Mouse (Mus musculus): ENCODE results near the gene Klrc1.
A peak's percentile ranks its signal among the peaks of the same experiment; 100 is the strongest.
"Not testable (repeated sequence)": the region's sequence is repeated elsewhere in the genome, so short reads cannot be mapped to it uniquely, and the experiment has no call there.

The Klrc1 gene

DNA sequence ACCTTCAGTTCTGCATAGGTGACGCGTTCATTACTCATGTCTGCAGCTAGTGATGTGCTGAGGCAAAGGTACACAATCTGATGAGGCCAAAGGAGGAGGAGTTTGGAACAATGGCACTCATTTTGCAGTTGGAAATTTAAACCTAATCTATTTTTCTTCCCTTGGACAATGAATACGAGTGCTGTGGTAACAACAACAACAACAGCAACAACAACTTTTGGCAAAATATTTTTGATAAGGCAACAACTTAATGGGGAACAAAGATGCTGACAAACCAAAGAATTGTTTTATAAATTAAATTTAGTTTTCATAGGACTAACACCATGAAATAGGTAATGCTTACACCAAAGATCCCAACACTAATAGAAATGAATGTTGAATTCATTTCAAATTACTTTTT is at the start of gene Klrc1:
Gene Klrc1, minus strand, starts transcription at position 101 of the 400 bp plus-strand sequence.
- DNase-seq: no peak

DNA sequence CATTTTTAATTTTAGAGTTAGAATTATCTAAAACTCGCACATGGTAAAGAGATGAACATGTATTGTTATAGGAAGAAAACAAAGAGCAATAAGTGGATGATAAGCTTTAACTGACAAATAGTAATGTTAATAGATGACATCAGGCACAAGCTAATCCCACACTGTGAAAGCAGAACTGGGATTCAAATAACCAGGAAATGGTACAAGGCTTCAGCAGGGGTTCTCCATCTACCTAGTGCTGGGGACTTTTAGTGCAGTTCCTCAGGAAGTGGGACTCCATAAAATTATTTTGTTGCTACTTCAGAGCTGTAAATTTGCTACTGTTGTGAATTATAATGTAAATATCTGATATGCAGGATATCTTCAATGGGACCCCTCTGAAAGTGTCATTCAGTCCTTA is 48.5 kb upstream of the Klrc1 start:
- DNase-seq: no peak

DNA sequence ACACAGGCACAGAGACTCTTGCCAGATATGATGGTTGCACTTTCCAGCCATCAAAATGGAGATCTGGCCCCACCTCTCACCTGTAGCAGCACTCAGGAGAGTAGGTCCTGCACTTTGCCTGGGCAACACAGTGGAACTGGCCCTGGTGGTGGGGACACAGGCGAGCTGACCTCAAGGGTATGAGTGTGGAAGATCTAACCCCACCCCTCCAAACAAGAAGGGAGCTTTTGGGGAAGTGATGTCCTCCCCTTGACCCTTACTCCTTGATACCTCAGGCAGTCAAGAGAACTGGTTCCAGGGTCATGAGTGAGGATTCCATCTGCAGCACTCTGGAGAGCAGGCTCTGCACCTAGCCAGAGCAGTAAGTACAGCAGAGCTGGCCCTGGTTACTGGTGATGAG is 42.6 kb upstream of the Klrc1 start:
- DNase-seq: no peak

DNA sequence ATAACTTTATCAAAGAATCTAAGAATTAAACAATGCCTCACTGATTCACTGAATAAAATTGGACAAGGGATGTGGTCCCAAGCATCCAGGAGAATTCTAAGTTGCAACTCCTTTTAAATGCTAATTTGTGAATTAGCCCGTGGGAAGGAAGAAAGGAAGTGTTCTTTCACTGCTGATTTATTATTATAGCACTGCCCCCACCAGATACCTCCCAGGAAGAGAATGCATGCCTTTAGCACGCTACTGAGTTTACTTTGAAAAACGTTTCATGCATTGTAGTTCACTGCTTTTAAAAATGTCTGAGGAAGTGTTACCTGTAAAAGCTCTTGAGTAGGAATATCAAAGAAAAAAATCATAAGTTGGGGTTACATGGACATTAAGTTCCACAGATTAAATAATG is 41.7 kb upstream of the Klrc1 start:
- DNase-seq: no peak

DNA sequence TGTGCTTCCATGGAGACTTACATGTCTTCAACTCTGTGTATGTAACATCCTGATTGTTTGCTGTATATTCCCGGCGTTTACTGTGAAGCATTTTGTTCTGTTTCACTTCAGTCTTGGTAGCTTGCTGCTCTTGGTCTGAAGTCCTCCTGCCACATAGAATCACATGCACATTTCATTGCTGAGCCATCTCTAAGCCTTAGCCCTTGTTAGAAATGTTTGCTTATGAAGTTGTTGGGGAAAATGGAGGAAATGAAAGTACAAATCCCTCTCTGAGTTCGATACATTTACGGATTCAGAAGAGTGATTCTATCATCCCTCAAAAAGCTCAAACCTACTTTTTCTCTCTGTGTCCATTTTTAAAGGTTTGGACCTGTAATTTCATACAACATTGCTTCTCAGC is 38.3 kb upstream of the Klrc1 start, which contains the start of gene Klri1:
Gene Klri1, minus strand, starts transcription at position 101 of the 400 bp plus-strand sequence.
- DNase-seq: no peak

DNA sequence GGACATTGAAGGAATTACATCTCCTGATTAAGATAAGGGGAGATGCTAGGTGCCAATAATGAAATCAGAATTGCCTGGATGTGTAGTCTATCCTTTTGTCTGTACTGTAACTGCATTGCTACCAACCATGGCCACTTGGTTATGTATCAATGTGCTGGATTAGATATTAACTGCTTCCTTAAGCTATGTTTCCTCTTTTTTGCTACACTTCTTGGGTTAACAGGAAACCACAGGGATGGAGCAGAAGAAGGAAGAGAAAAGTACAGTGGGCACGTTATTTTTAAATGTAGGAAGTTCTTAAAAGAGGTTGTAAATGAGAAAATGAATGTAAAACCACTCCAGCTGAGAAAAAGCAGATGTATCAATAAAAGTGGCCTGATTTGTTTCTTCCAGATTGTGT is 34.8 kb upstream of the Klrc1 start:
- DNase-seq: no peak

DNA sequence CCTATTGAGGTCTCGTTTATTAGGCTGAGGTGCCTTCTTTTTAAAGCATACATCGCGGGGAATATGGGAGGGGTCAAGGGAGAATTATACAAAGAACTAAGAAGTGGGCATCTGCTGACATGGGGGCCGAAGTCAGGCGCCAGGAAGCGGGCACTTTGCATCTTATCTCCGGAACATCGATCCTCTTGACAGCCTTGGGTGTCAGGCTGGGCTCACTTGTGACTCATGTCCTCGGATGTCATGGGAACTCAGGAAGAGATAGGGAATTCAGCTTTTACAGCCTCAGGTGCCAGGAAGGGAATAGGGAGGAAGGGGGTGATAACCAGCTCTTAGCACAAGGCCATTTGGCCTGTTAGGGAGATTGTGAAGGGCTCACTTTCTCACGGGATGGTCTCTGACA is 12.7 kb upstream of the Klrc1 start:
- DNase-seq: not testable (repeated sequence)

DNA sequence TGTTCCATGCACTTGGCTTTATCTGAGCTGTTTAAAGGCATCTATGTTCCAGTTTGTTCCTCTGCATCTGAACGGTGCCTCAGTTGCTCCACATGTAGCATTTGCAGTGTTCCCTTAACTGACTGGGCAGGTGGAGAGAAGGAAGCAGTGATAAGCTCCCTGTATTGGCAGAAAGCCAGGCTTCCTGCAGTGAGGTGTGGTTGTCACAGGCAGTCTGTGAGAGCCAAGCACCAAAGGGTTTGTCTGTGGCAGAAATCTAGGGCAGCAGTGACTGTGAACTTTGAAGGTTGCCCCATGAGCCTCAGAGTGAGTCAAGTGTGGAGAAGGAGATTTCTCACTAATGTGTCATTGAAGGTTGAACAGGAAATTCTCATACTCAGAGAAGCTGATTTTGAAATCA is 1.6 kb upstream of the Klrc1 start:
- DNase-seq: peak; percentile 2 to 6

DNA sequence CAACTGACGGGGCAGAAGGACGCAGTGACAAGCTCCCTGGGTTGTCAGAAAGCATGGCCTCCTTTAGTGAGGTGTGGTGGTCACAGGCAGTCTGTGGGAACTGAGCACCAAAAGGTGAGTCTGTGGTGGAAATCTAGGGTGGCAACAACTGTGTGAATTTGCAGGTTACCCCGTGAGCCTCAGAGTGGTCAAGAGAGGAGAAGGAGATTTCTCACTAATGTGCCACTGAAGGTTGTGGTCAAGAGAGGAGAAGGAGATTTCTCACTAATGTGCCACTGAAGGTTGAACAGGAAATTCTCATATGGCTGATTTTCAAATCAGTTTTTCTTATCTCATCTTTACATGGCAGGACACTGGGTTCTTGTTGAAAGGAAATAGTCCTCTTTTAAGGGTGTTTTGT is 17.5 kb downstream of the Klrc1 start:
- DNase-seq: not testable (repeated sequence)

DNA sequence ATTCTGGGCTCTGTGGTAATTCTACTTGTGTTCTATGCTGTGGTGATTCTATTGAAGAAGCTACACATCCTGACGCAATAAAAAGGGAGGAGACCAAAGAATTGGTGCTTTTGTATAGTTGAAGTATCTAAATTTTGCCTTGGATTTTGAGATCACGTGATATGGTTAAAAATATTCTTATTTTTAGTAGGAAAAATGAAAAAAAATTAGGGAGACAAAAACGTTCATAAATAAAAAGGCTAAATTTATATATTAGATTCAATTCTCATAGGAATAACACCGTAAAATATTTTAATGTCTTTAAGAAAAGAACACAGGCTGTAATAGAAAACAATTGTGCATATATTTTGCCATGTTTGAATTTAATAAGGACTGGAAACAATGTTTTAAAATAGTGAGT is 18.2 kb downstream of the Klrc1 start, which contains the start of gene Klrc2:
Gene Klrc2, minus strand, starts transcription at position 101 of the 400 bp plus-strand sequence.
- DNase-seq: not testable (repeated sequence)

DNA sequence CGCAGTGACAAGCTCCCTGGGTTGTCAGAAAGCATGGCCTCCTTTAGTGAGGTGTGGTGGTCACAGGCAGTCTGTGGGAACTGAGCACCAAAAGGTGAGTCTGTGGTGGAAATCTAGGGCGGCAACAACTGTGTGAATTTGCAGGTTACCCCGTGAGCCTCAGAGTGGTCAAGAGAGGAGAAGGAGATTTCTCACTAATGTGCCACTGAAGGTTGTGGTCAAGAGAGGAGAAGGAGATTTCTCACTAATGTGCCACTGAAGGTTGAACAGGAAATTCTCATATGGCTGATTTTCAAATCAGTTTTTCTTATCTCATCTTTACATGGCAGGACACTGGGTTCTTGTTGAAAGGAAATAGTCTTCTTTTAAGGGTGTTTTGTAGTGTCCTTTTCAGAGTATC is 34.7 kb downstream of the Klrc1 start:
- not testable (repeated sequence) for DNase-seq

DNA sequence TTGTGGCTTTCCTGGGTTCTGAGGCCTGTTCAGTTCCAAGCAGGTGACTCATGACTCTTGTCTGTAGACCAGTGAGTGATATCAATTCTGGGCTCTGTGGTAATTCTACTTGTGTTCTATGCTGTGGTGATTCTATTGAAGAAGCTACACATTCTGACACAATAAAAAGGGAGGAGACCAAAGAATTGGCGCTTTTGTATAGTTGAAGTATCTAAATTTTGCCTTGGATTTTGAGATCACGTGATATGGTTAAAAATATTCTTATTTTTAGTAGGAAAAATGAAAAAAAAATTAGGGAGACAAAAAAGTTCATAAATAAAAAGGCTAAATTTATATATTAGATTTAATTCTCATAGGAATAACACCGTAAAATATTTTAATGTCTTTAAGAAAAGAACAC is 35.5 kb downstream of the Klrc1 start, which contains the start of gene Klrc3:
Gene Klrc3, minus strand, starts transcription at position 101 of the 400 bp plus-strand sequence.
- not testable (repeated sequence) for DNase-seq

DNA sequence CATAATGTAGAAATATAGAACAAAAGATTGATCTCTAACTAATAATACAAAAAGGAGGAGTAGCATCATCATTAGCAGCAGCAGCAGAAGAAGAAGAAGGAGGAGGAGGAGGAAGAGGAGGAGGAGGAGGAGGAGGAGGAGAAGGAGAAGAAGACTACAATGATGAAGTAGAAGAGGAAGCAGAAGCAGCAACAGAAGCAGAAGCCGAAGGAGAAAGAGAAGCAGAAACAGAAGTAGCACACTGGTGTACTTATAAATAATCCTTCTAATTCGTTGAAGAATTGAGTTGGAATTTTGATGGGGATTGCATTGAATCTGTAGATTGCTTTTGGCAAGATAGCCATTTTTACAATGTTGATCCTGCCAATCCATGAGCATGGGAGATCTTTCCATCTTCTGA is 47.7 kb downstream of the Klrc1 start:
- DNase-seq: not testable (repeated sequence)

DNA sequence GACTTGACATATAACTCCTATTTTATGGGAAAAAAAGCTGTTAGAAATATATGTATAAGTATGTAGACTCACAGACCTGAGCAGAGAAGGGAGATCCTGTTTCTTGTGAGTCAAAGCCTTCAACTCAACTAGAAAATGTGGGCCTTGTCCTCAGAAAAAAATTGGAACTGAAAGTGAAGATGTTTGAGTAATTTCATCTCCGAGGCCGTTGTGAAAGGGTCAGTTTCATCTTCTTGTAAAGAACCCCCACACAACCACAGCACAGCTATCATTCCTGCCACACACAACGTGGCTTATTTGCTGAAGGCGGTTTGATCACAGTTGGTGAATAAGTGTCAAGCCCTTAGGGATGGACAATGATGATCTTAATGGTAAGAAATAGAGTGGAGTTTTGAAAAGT is 55.0 kb downstream of the Klrc1 start, which contains the start of gene Klrk1:
Gene Klrk1, minus strand, starts transcription at position 130 of the 400 bp plus-strand sequence.
- DNase-seq: no peak
